Mouse (Mus musculus): ENCODE results near the gene Prrc2c.

- TF ChIP-seq CHD2 (IDR thresholded peaks at IDR 0.05; ENCODE audit: low read depth, low read length) (no peak), HCFC1 (IDR thresholded peaks at IDR 0.05; ENCODE audit: borderline replicate concordance, insufficient read depth, low read length) (no peak), ZC3H11A (IDR thresholded peaks at IDR 0.05; ENCODE audit: borderline replicate concordance, low read depth, low read length) (no peak), MAFK (IDR thresholded peaks at IDR 0.05; ENCODE audit: insufficient read depth, low read depth, low read length) (no peak)
These were observed 37.7 kb upstream of the Prrc2c start for GRCm38 (mm10) chr1:162777943-162778538.
